Mouse (Mus musculus) layer of hippocampus, adult 18-20 months (tissue): ENCODE data around the gene Sema5a. TPM values are rescaled to one million over a fixed set of nuclear protein-coding genes. Genes with fewer than 3 reads are reported as not detected.
"Not testable (repeated sequence)": the region's sequence is repeated elsewhere in the genome, so short reads cannot be mapped to it uniquely, and the experiment has no call there.

Experiments
- DNase-seq, 2 experiments: peaks; one replicate each; pipeline ENCODE4 v3.0.0; 2022; ENCODE audit warnings: low spot score in 2 of 2
- long read RNA-seq: library from polyadenylated mRNA; stranded (forward); transcript quantifications from one replicate; pipeline ENCODE4 v2.0.0, GENCODE M21; 2021
- total RNA-seq, 2 experiments: library from RNA; stranded (reverse); gene quantifications; 2 replicates each; pipeline ENCODE4 v1.2.3; 2021

Sema5a gene
- 10 to 100 TPM; 74.6 to 77.7 TPM for total RNA-seq
- long read RNA-seq, full-length matches to known transcripts, result 3 of 27 reads
- long read RNA-seq, partial matches to known transcripts, result 1 of 27 reads
- long read RNA-seq, other reads (novel, unspliced or antisense), result 23 of 27 reads

DNA sequence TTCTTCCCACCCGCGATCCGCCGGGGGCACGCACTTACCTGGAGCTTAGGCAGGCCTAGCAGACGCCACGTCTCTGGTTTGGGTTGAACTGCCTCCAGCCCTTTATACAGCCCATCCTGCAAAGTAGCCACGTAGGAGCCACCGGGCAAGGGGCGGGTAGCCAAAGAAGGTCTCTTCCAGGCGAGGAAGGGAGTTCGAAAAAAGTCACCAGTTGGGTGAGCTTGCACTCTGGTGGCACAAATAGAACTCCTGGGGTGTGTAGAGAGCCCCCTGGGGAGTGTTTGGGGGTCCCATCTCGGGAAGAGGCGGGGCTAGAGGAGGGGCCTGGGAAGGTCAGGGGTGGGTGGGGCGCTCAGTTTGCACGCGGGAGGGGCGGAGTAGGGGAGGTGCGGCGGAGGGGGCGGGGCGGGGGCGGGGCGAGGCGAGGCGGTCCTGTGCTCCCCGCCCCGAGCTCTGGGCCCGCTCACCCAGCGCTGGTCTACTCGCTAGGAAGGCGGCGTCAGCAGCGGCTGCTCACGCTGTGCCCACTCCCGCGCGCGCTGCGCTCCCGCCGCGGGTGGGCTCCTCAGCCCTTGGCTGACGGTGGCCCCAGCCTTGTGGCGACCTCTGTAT, at the start of gene Sema5a:
Gene Sema5a (plus strand): TSS at position 467 of the 612 bp plus-strand sequence.
- peak; percentile 42 to 70 for DNase-seq

DNA sequence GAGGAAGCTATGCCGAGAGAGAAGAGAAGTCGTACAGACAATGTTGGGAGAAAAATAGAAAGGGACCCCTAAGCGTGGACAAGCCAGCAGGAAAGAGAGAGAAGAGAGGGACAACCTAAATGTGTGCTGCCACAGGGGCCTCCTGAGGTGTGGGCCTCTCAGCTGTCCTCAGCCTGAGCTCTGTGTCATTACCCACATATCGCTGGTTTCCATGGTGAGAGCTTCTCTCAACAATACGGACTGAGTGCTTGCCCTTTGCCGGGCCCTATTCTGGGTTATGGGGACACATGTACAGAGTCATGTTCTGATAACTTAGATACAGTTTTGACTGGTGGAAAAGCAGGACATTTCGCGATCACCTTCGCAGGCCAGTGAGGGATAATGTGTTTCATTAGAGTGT, 46.5 kb upstream of the Sema5a start:
- DNase-seq, result no peak

DNA sequence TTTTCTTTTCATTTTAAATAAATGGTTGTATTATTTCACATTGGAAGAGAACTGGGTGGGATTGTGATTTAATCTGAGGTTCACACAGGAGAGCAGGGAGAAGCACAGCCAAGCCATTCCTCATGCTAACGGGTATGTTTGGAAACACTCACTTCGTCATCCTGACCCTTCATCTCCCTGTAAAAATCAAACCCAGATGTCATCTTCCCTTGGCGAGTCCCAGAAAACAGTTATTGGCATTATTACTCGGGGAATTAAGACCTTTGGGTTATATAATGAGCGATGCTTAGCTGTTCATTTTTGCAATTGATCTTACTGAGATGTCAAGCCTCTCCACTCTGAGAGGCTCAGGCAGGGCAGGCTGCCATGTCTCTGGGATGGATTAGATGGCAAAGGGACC, 46.0 kb upstream of the Sema5a start:
- no peak for DNase-seq

DNA sequence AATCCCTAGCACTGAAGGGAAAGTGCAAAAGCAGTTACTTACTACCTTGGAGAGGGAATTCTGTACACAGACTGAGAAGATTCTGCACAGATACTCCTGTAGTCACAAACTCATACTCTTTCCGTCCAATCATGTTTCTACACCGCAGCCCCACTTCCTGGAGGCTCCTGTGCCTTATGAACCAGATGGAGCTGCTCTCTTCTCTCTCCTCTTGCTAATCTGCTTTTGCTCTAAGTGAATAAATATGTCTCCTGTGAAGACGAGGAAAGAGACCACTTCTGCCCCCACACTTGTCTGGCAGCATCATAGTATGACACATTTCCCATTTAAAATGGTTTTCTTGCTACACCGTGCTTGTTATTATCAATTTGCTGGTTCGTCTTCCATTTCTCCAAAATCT, 41.4 kb upstream of the Sema5a start:
- no peak for DNase-seq

DNA sequence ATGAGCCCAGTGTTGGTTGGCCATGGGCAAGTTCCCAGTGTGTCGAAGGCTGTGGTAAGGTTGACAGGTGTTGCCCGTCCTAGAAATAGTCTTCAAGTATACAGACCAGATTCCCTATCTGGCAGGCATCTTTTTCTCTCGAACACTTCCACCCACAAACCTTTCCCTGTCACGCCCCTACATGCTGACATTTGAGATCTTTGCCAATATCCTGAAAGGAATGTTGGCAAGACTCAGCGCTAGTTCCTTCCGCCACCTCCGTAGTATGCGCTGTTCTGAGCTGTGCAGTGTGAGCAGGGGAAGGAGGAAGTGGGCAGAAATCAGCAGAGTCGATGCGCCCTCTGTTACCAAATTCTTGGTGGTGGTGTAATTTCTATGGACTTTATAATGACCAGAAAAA, 39.7 kb upstream of the Sema5a start:
- DNase-seq, result peak; percentile 42 to 65

DNA sequence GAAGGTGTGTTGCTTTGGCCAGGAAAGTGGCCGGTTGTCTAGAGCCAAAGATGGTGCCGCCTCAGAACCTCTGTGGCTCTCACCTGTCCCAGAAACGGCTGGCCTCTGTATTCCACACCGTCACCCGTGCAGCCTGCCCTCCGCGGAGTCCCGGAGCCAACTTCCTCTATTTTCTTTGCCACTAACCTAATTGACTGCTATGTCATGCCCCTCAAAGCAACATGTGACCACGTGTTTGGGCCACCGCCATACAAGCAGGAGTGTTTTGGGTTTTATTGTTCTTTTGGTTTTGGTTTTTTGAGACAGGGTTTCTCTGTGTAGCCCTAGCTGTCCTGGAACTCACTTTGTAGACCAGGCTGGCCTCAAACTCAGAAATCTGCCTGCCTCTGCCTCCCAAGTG, 29.9 kb upstream of the Sema5a start:
- DNase-seq, result not testable (repeated sequence)

DNA sequence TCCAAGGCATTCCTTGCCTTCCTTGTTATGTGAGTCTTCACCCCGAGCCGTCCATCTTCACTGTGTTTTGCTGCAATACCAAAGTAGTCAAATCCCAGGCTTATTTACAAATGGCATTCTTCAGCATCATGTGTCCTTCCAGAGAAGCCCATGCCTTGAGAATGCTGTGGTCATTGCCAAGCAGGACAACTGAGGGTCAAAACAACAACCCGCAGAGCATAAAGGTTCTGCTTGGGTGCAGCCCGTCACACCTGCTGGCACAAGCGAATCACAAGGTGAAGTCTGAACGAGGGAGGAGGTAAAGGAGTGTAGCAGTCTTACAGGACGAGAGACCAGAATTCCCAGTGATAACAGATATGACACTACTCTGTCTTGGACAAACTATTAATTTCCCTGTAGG, 21.6 kb upstream of the Sema5a start:
- DNase-seq, result no peak

DNA sequence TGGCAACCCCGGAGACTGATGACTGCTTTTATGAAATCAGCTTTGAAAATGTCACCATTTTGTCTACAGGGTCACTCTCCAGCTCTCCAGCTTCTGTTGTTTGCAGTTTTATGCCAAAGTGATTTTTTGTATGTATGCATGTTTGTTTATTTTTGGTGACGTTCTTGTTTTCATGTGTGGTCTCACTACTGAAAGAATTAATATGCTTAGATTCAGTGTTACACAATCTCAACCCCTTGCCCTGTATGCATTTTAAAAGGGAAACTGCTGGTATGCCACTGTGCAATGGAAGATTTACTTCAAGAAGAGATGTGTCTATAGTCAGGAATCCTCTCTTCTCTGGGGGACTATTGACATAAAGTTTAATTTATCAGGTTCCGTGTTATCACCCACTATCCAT, 19.2 kb upstream of the Sema5a start:
- no peak for DNase-seq

DNA sequence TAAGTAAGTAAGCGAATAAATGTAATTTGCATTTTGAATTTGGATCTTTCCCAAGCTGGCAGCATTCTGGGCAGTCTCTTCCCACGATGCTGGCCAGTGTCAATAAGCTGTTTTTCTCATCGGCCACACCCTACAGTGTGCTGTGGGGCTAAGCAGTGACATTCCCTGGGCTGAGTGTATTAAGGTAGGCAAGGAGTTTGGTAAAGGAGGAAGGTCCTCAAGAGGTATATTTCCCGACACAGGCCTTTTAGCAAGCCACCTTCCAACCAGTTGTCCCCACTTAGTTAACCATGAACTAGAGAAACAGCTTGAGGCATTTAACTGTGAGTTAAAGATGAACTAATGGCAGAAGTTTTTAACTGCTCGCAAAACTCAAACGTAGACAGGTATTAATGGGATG, 18.2 kb upstream of the Sema5a start:
- no peak for DNase-seq

DNA sequence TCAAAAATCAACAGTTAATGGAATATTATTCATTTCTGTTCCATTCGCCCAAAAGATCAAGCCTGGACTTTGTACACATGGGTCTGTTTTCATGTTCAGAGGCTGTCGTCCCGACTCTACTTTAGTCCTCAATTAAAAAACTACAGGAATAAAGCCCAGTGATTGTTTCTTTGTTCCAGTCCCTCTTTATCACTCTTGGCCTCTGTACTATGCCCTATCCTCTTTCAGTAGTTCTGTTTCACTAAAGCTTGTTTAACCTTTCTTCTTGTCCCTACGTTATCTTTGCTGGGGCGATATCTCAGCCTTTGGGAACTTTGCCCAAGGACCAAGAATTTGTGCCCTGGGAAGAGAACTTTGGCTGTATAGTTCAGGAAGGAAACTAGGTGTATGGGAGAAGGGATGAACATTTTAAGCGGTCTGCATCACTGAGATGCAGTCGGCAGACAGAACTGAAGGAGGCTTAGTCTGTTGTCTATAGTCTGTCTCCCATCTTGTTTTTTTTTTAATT, 17.7 kb upstream of the Sema5a start:
- DNase-seq, result no peak

DNA sequence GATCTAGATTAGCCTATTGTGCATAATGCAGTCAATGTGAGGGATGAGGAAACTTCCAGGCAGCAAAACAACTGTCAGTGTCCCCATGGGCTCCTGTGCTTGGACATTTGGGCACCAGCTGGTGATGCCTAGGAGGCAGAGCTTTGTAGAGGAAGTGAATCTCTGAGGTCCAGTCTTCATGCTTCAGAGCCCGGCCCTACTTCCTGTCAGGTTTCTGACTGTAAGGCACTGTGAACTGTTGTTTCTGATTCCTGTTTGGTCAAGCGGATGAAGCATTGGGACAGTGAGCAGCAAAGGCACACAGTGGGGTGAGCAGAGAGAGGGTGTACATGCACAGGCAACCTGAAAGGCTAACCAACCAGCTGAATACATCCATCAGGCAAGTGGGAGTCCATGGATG, 14.5 kb upstream of the Sema5a start:
- DNase-seq, result no peak

DNA sequence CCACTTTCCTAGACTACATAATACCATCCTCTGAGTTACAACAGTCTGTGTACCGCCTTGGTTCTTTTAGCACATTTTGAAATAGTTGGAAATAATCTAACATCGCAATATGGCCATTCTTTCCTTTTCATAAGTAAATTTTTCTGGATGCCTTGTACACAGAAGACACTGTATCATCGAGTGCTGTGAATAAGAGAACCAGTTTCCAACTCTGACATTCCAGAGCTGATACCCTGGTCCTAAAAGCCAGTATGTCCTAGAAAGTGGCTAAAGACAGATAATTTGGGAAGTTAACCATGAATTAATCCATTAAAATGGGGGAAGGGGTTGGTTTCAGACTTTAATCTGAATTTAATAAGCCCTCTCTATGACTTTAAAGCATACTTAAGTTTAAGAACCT, 12.4 kb upstream of the Sema5a start:
- DNase-seq, result peak in 1 of 2 experiments; percentile 49

DNA sequence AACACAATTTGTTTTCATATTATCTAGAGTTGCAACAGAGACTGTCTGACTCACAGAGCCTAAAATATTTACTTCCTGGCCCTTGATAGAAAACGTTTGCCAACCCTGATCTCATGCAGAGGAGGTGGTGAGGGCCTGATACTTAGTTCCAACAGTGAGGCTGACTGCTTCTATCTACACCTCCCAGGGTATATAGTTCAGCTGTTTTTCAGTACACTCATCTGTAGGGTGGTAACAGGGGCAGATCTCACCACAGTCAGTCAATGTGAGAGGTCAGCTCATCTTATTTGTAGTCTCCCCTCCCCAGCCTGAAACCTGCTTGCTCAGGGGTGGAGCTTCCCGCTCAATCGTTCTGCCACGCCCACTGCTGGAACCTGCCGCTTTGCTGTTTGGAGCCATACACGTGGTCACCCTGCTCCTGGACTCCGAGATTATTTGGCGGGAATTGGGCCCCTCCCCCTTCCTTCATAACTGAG, 11.9 kb upstream of the Sema5a start:
- peak in 1 of 2 experiments; percentile 54 for DNase-seq

DNA sequence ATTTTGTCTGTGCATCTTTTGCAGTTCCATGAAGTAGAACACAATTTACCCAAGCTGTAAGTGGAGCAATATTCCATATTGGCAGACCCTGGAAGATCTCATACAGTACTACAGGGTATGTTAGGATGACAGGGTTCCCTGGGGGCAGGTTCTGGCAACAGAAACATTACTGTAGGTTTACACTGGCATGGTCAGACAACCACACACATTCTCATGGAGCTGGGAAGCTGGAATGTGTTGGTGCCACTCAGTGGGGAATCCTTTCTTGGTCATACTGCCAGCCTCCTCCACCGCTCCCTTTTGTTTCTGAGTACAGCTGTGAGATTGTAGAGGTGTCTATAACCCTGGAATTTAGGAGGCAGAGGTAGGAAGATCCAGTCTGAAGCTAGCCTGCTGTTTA, 11.2 kb upstream of the Sema5a start:
- DNase-seq, result no peak

DNA sequence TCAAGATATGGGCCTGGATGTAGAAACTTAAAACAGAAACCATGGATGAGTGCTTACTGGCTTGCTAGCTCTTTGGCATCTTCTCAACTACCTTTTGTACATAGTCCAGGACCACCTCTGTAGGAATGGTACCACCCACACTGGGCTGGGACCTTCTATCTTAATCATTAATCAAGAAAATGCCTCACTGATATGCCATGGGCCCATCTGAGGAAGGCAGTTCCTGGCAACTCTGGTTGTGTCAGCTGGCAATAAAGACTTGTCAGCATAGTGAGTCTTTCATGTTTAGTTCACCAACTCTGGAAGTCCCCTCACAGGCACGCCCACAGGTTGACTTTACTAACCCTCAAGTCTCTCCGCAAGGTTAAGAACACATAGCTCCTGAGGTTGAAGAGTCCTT, 5.5 kb upstream of the Sema5a start:
- no peak for DNase-seq

DNA sequence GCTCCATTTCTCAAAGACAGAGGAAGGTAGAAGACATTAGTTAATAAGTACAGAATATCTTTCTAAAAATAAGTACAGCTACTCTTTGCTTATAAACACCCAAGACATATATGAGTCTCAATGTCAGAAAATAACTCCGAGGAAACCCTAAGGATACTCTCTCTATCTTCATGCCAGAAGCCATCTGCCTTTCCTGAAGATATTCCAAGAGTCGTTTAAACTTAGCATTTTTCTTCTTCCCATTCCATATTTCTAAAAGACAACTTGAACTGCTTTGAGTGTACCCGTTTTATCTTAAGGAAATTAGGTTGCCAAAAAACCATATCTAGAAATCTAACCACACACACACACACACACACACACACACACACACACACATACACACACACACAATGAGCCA, 4.5 kb upstream of the Sema5a start:
- no peak for DNase-seq

DNA sequence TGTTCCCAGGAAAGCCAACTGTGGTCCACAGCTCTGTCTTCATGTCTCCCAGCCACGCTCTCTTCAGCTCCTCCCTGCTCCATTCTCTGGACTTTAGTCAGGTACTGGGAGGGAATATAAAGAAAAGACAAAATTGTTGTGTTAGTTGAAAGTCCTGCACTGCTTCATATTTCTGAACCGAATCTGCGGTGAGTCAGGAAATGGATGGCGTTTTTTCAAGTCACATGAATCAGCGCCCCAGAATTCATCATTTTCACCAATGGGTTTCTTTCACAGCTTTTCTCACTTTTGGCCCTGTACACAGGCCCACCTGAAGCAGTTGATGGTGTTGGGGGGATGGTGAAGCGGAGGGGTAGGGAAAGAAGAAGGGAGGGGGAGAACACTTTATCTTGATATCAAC, 2.9 kb upstream of the Sema5a start:
- no peak for DNase-seq

DNA sequence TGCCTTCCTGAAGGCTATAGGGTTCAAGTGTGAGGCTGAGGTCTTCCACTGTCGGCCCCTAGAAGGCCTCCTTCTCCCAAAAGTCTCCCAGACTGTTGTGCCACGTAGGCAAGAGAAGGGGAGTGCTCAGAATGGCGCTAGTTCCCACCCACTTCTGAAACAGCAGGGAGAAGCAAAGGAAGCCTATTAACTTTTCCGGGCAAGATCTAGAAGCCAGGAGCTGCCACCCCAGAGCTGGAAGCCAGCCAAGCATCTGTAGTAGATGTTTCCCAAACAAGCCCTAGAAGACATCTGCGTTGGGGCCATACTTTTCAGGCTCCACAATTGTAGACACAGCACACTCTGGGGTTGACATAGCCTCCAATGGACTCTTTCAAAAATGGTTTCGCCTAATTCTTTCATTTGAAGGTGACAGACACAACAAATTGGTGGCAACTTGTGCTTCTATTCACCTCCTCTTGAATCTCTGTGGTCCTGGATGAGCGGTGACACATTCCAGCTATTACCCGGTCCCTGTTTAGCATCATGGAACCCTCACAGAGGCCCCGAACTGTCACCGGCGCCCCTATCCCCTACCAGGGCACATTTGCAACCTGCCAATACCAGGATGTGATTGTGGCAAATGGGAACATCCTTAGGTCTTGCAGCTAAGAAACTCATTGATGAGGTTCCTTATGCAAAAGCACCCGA, 1.4 kb upstream of the Sema5a start:
- no peak for DNase-seq

DNA sequence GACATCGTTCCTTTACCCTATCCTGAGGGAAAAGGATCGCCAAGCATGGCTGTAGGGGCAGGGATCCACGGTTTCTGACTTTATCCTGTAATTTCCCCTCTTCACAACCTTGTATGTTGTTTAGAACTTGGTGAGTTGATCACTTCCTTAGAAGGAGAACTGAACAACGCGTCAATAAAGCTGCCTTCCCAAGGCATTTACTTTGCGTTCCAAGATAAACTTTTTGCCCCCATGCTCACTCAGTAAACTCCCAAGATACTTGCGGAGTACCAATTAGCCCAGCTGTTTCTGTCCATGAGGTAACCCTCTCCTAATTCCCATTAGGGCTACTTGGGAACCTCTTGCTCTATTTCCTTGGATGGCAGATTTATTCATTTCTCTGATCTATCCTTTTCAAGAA, 786 bp upstream of the Sema5a start:
- DNase-seq, result no peak

DNA sequence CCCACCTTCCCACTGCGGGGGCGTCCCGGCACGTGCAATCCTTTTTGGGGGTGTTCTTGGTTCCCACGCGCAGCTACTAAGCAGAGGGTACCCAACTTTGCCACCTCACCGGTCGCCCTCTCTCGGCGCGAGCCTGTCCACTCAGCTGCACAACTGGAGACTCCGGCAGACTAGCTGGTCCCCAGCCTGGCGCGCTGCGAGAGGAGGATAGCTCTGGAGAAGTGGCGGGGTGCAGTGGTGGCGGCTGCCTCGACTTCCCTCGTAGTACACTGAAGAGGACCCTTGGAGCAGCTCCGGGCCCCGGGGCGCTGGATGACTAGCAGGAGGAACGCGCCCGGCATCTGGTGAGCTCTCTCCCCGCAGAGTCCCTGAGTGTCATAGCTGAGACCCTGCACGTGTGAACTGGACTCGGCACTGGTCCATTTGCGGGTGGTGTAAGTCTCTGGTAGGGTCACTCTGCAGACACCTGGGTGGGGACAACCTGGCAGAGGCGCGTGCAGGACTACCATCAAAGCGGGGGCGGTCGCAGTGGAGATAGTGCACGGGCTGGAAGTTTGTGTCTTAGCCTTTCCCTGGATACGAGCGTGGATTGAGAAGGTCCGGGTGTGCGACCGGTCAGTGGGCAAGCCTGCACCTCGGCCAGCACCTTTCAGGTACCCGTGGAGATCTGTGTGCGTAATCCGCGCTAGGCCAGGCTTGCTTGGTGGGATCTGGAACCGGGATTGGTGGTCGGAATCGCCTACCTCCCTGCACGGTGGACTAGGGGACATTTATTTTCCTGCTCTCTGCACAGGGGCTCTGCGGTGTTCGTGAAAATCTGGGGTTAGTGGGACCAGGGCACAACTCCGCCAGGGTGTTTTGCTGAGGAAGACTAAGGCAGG, 586 bp downstream of the Sema5a start:
- DNase-seq, result peak in 1 of 2 experiments; percentile 31

DNA sequence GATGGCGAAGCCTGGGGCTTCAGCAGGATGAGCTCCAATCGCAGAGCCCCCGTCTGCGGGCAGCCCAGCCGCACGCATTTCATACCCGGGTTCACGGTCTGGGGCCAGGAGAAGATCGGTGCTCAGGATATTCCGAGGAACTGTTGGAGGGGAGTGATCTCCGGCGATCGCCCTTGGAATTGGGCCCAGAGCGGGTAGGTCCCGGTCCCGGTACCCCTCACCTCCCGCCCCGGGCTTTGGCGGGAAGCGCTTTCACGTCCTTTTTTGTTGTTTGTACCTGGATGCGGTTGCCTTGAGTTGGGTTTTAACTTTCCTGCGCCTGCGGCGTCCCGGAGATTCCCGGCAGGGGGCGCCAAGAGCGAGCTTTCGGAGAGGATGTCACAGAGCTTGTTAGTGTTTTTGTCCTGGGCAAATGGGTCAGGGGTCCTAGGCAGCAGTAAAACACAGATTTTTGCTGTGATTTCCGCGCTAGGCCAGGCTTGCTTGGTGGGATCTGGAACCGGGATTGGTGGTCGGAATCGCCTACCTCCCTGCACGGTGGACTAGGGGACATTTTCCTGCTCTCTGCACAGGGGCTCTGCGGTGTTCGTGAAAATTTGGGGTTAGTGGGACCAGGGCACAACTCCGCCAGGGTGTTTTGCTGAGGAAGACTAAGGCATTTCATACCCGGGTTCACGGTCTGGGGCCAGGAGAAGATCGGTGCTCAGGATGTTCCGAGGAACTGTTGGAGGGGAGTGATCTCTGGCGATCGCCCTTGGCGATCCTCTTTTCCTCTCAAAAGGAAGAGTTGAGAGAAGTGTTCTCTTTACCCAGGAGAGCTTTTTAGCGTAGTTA, 1.4 kb downstream of the Sema5a start:
- peak; percentile 83 to 95 for DNase-seq
